Mouse (Mus musculus): ENCODE results near the gene Tmem129.

- no peak for TF ChIP-seq CTCF (IDR thresholded peaks at IDR 0.05; ENCODE audit: insufficient read depth, low read depth, low read length)
- no peak for TF ChIP-seq POLR2A (IDR thresholded peaks at IDR 0.05; ENCODE audit: insufficient read depth, low read depth, low read length)
Observed at GRCm38 (mm10) chr5:33678244-33678643, 20.0 kb upstream of the Tmem129 start.

All from olfactory bulb, adult 2 months (tissue).